ENCODE assay signal across 11 mouse cellular contexts in genomic region chr6:94684844-94685557, GRCm38 (mm10). TPM values are rescaled to one million over a fixed set of nuclear protein-coding genes. Genes with fewer than 3 reads are reported as not detected.
DNase-seq lines count a peak whose midpoint lies in the region; ATAC-seq lines count a peak whose summit lies in the region.
"Had no signal": no experiment of that assay in that cellular context is flagged by ENCODE, and none has a peak within 500 bp of the region (broad histone marks: within the 10 kb centered on the region; RNA-seq: fewer than 3 reads in every experiment).

No protein-coding gene starts in this region.

- H3K9ac ChIP-seq in hindbrain, embryonic 14.5 days: no peak overlapping the region; the same call in 1 of the 2 replicates
- peak overlapping the region; percentile 17; the same call in 1 of the 2 replicates for H3K9ac ChIP-seq in stomach, embryonic 16.5 days (ENCODE audit: low read length)

- no peak overlapping the region for H3K4me3 ChIP-seq in hindbrain, embryonic 14.5 days (replicated peaks; ENCODE audit: low read length)
- H3K4me3 ChIP-seq in stomach, embryonic 16.5 days (replicated peaks; ENCODE audit: low read length): no peak overlapping the region
- H3K4me3 ChIP-seq: erythroblast, embryonic 14.5 days had no signal

- H3K9me3 ChIP-seq in hindbrain, embryonic 14.5 days (ENCODE audit: control insufficient read depth, low read length): no peaks in the 10 kb centered on the region
- no peaks in the 10 kb centered on the region for H3K9me3 ChIP-seq in stomach, embryonic 16.5 days (replicated peaks; ENCODE audit: control insufficient read depth, low read length)

- H3K4me2 ChIP-seq in hindbrain, embryonic 14.5 days (replicated peaks): 0 out of 2 replicates have a peak overlapping the region, but pooled peaks have one; percentile 10
- H3K4me2 ChIP-seq in stomach, embryonic 16.5 days (ENCODE audit: low read depth, low read length): peak overlapping the region; percentile 35

- DNase-seq in adrenal gland, postnatal 14 days: peak; percentile 9
- no peak for DNase-seq in adrenal gland, postnatal 4 days (ENCODE audit: low spot score in 2 of 2)
- peak; percentile 37 for DNase-seq in ovary, postnatal 36 days (ENCODE audit: low spot score)
- DNase-seq in ovary, postnatal 10 days (ENCODE audit: low spot score): no peak
- DNase-seq in hindbrain, embryonic 14.5 days (ENCODE audit: low spot score): no peak
- DNase-seq in testis, postnatal 14 days (ENCODE audit: low spot score): no peak
- no peak for DNase-seq in ovary, postnatal 14 days (ENCODE audit: low spot score)
- DNase-seq: adrenal gland, postnatal 10 days; right cerebral cortex, postnatal 25 days had no signal

- 53% methylated on average over 13 of the region's 13 CpGs for WGBS in hindbrain, embryonic 14.5 days
- WGBS in stomach, embryonic 16.5 days: 22% methylated on average over 13 of the region's 13 CpGs

- no peak for ATAC-seq in hindbrain, embryonic 14.5 days (ENCODE audit: low FRiP score)
- no peak; the same call in 1 of the 2 replicates for ATAC-seq in stomach, embryonic 16.5 days (ENCODE audit: insufficient read depth, low FRiP score)

- 0 out of 2 replicates have a peak overlapping the region, but pooled peaks have one; percentile 14 for H3K27ac ChIP-seq in hindbrain, embryonic 14.5 days
- peak overlapping the region; percentile 16; the same call in 1 of the 2 replicates for H3K27ac ChIP-seq in stomach, embryonic 16.5 days (ENCODE audit: low read length)

- peaks cover 36% of the 10 kb centered on the region for H3K4me1 ChIP-seq in hindbrain, embryonic 14.5 days (replicated peaks; ENCODE audit: control insufficient read depth, insufficient read depth, low read length)
- H3K4me1 ChIP-seq in stomach, embryonic 16.5 days (ENCODE audit: control insufficient read depth, insufficient read depth, low read length): peaks cover 80% of the 10 kb centered on the region

- H3K36me3 ChIP-seq in hindbrain, embryonic 14.5 days (replicated peaks; ENCODE audit: control insufficient read depth, insufficient read depth): no peaks in the 10 kb centered on the region
- no peaks in the 10 kb centered on the region for H3K36me3 ChIP-seq in stomach, embryonic 16.5 days (ENCODE audit: control insufficient read depth, insufficient read depth, low read length)

- H3K27me3 ChIP-seq in hindbrain, embryonic 14.5 days (ENCODE audit: control insufficient read depth, insufficient read depth, low read length): no peaks in the 10 kb centered on the region
- H3K27me3 ChIP-seq in stomach, embryonic 16.5 days (ENCODE audit: control insufficient read depth, insufficient read depth, low read length): no peaks in the 10 kb centered on the region

RNA-seq across cellular contexts. Expression of gene Lrig1, which starts 15.0 kb away (rescaled TPM):
- total RNA-seq in adrenal gland, postnatal 14 days (2021): 18.5 and 19.1 TPM in 2 replicates
- total RNA-seq in adrenal gland, postnatal 4 days (2021): 10 to 100 TPM; 14.5 to 15.3 TPM
- 22.3 and 30.2 TPM in 2 replicates for polyA plus RNA-seq in hindbrain, embryonic 14.5 days (2014; fragmentation: Nextera tagmentation; extraction: Ambion mirVana)
- polyA plus RNA-seq in stomach, embryonic 16.5 days (2015; fragmentation: Nextera tagmentation; extraction: Ambion mirVana): 18.3 and 24.0 TPM in 2 replicates

Comparison
In these comparisons a context has a peak if more than half of its experiments do, and no peak if none do; other contexts are left out.
1. DNase-seq: peak in adrenal gland, postnatal 14 days (single experiment) and ovary, postnatal 36 days (single experiment); none in adrenal gland, postnatal 4 days (0 of 2), ovary, postnatal 10 days (single experiment), hindbrain, embryonic 14.5 days (single experiment), testis, postnatal 14 days (single experiment) and ovary, postnatal 14 days (single experiment).